In the genomic region with DNA sequence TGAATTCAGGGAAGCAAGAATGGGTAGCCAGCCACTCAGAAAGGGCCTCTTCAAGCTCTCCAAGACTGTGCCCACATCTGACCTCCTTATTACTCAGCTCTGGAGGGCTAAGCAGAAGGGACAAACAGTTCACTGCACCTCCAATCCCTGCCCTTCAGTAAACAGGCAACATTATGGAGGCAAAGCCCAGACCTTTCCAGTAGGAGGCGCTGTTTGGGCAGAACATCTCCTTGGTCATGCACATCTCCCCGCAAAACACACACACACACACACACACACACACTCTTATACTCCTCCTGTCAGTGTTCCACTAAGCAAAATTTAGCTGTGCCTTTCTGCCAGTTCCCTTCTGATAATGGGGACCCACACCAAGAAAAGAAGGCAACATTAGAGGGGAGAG, we compare ENCODE assay signal across 8 mouse cellular contexts. TPM values are rescaled to one million over a fixed set of nuclear protein-coding genes. Genes with fewer than 3 reads are reported as not detected.
DNase-seq lines count a peak whose midpoint lies in the region; ATAC-seq and TF ChIP-seq lines count a peak whose summit lies in the region.
"Had no signal": no experiment of that assay in that cellular context is flagged by ENCODE, and none has a peak within 500 bp of the region (broad histone marks: within the 10 kb centered on the region; RNA-seq: fewer than 3 reads in every experiment).

No protein-coding gene starts in this region.

- 0 out of 2 replicates have a peak overlapping the region, but pooled peaks have one; percentile 83 for H3K4me2 ChIP-seq in limb, embryonic 13.5 days (replicated peaks)

- peaks cover 71% of the 10 kb centered on the region for H3K27me3 ChIP-seq in E14TG2a.4 (ENCODE audit: insufficient read depth, low read length)
- no peaks in the 10 kb centered on the region for H3K27me3 ChIP-seq in limb, embryonic 13.5 days

- H3K36me3 ChIP-seq in E14TG2a.4 (ENCODE audit: insufficient read depth, low read length) = peaks cover 10% of the 10 kb centered on the region; the same call in 1 of the 2 replicates
- H3K36me3 ChIP-seq in limb, embryonic 13.5 days = peaks cover 81% of the 10 kb centered on the region

- DNase-seq in kidney, adult 9 months = peak; percentile 57
- no peak for DNase-seq in kidney, adult 18-20 months
- DNase-seq in WW6 (ENCODE audit: low read depth, low spot score) = peak; percentile 57
- no peak for DNase-seq in Muller cell, postnatal 12 days (ENCODE audit: inconsistent ontology term)
- no peak for DNase-seq in left cerebral cortex, postnatal 25 days (ENCODE audit: low spot score in 2 of 2)

- intact Hi-C loops in left cerebral cortex, postnatal 25 days (cut with DNase I) = loop anchor here (5.0 kb wide), 1 partner anchor 43 kb away; no protein-coding TSS in a partner anchor

- WGBS in limb, embryonic 13.5 days = 54% methylated on average over 2 of the region's 2 CpGs

- H3K9ac ChIP-seq in limb, embryonic 13.5 days = no peak overlapping the region

- H3K9me3 ChIP-seq in E14TG2a.4 (ENCODE audit: low read length) = no peaks in the 10 kb centered on the region
- no peaks in the 10 kb centered on the region for H3K9me3 ChIP-seq in limb, embryonic 13.5 days
- H3K9me3 ChIP-seq: midbrain, embryonic 12.5 days had no signal

- no peak for ATAC-seq in limb, embryonic 13.5 days (ENCODE audit: low FRiP score, low read depth)

- H3K27ac ChIP-seq in limb, embryonic 13.5 days = no peak overlapping the region; the same call in 1 of the 2 replicates
- H3K27ac ChIP-seq: midbrain, embryonic 12.5 days had no signal

- TF ChIP-seq CTCF in E14TG2a.4 (conservative IDR thresholded peaks at IDR 0.05; ENCODE audit: low read length) = peak; percentile 47

- peaks cover 46% of the 10 kb centered on the region for H3K4me1 ChIP-seq in E14TG2a.4 (replicated peaks; ENCODE audit: low read depth, low read length)
- peaks cover 28% of the 10 kb centered on the region for H3K4me1 ChIP-seq in limb, embryonic 13.5 days

- H3K4me3 ChIP-seq in E14TG2a.4 (replicated peaks; ENCODE audit: low read length) = no peak overlapping the region
- H3K4me3 ChIP-seq in limb, embryonic 13.5 days = no peak overlapping the region

RNA-seq across cellular contexts. Expression of a gene that starts 25.4 kb away (rescaled TPM):
- polyA plus RNA-seq in limb, embryonic 13.5 days (2015; fragmentation: Nextera tagmentation; extraction: Ambion mirVana) = 45.3 and 46.1 TPM in 2 replicates
- total RNA-seq in left cerebral cortex, postnatal 25 days (2021) = 10 to 100 TPM; 54.9 to 70.7 TPM

RNA-seq across cellular contexts. Expression of a gene that starts 36.6 kb away (rescaled TPM):
- polyA plus RNA-seq in limb, embryonic 13.5 days (2015; fragmentation: Nextera tagmentation; extraction: Ambion mirVana) = not detected in 2 replicates
- total RNA-seq in left cerebral cortex, postnatal 25 days (2021) = under 1 TPM; 0.25 to 0.34 TPM
- polyA plus RNA-seq: midbrain, embryonic 12.5 days had no signal

RNA-seq across cellular contexts. Expression of a gene that starts 58.0 kb away (rescaled TPM):
- 207 and 225 TPM in 2 replicates for polyA plus RNA-seq in limb, embryonic 13.5 days (2015; fragmentation: Nextera tagmentation; extraction: Ambion mirVana)
- total RNA-seq in left cerebral cortex, postnatal 25 days (2021) = 100 to 1,000 TPM in 1 of 2 experiments, 10 to 100 TPM in 1; 98.0 to 103 TPM

RNA-seq across cellular contexts. Expression of a gene that starts 58.1 kb away (rescaled TPM):
- 146 and 152 TPM in 2 replicates for polyA plus RNA-seq in limb, embryonic 13.5 days (2015; fragmentation: Nextera tagmentation; extraction: Ambion mirVana)
- total RNA-seq in left cerebral cortex, postnatal 25 days (2021) = 10 to 100 TPM; 68.8 to 83.5 TPM

Comparison
In these comparisons a context has a peak if more than half of its experiments do, and no peak if none do; other contexts are left out.
1. DNase-seq: peak in kidney, adult 9 months (single experiment) and WW6 (single experiment); none in kidney, adult 18-20 months (single experiment), Muller cell, postnatal 12 days (single experiment) and left cerebral cortex, postnatal 25 days (0 of 2).